Mouse (Mus musculus) neutrophil, adult 83 days (primary cell): Measurements from ENCODE around the gene Npas2. TPM values are rescaled to one million over a fixed set of nuclear protein-coding genes. Genes with fewer than 3 reads are reported as not detected.

Experiments used
- total RNA-seq, 2 experiments: library from RNA; stranded (reverse); gene quantifications; one replicate each; pipeline ENCODE4 v1.2.4; 2023

Npas2 gene
- not detected for total RNA-seq

GRCm38 (mm10) chr1:39192997-39193861 lies at the start of gene Npas2:
TSS of gene Npas2 (plus strand) at chr1:39193731.

GRCm38 (mm10) chr1:39367601-39368266 lies 174.2 kb downstream of the Npas2 start, which contains the start of gene Rpl31:
TSS of gene Rpl31 (plus strand) at chr1:39367842.

Other genes starting within 250 kb of the Npas2 start
- 10 to 100 TPM; 41.7 to 42.7 TPM for gene Pdcl3, start 208.1 kb upstream of the Npas2 start, total RNA-seq
- gene Rpl31, start 174.1 kb downstream of the Npas2 start, total RNA-seq, result 100 to 1,000 TPM; 705 to 769 TPM